Mouse (Mus musculus) layer of hippocampus, adult 9-11 months (tissue): ENCODE data around the gene Rbm42.

Source experiments
- DNase-seq: peaks from one replicate; pipeline ENCODE4 v3.0.0; 2022

Rbm42 gene

GRCm38 (mm10) chr7:30649591-30650540 lies at the start of gene Rbm42:
TSS of gene Rbm42 (minus strand) at chr7:30650317.
- peak; percentile 99 for DNase-seq

GRCm38 (mm10) chr7:30698589-30698988 lies 48.5 kb upstream of the Rbm42 start, which contains the start of gene 2200002J24Rik:
TSS of gene 2200002J24Rik (plus strand) at chr7:30698926.
- DNase-seq = no peak

- DNase-seq = no peak
Measured at GRCm38 (mm10) chr7:30698101-30698500, 48.0 kb upstream of the Rbm42 start.

GRCm38 (mm10) chr7:30688325-30688724 lies 38.2 kb upstream of the Rbm42 start:
- DNase-seq = no peak

GRCm38 (mm10) chr7:30683425-30683824 lies 33.3 kb upstream of the Rbm42 start:
- no peak for DNase-seq

- no peak for DNase-seq
Measured at GRCm38 (mm10) chr7:30681897-30682296, 31.8 kb upstream of the Rbm42 start.

GRCm38 (mm10) chr7:30678263-30678975 lies 28.3 kb upstream of the Rbm42 start:
- no peak for DNase-seq

GRCm38 (mm10) chr7:30671480-30671879 lies 21.4 kb upstream of the Rbm42 start, which contains the start of gene Pmis2:
TSS of gene Pmis2 (minus strand) at chr7:30671605.
- DNase-seq = no peak

- DNase-seq = no peak
Measured at GRCm38 (mm10) chr7:30669229-30669628, 19.1 kb upstream of the Rbm42 start.

- DNase-seq = no peak
Measured at GRCm38 (mm10) chr7:30665321-30665720, 15.2 kb upstream of the Rbm42 start.

- DNase-seq = peak; percentile 92
Measured at GRCm38 (mm10) chr7:30664529-30665200, 14.5 kb upstream of the Rbm42 start, which contains the start of gene Haus5. TSS of gene Haus5 (minus strand) at chr7:30664994.

- no peak for DNase-seq
Measured at GRCm38 (mm10) chr7:30639083-30639482, 11.0 kb downstream of the Rbm42 start.

GRCm38 (mm10) chr7:30636395-30636794 lies 13.7 kb downstream of the Rbm42 start:
- DNase-seq = no peak

- DNase-seq = no peak
Measured at GRCm38 (mm10) chr7:30635752-30636151, 14.4 kb downstream of the Rbm42 start, which contains the start of gene Etv2. TSS of gene Etv2 (minus strand) at chr7:30635852.

GRCm38 (mm10) chr7:30634621-30635020 lies 15.5 kb downstream of the Rbm42 start:
- no peak for DNase-seq

GRCm38 (mm10) chr7:30633762-30634412 lies 16.2 kb downstream of the Rbm42 start:
- no peak for DNase-seq

GRCm38 (mm10) chr7:30629013-30629412 lies 21.1 kb downstream of the Rbm42 start:
- DNase-seq = no peak

GRCm38 (mm10) chr7:30626647-30627046 lies 23.5 kb downstream of the Rbm42 start:
- DNase-seq = no peak

- peak; percentile 89 for DNase-seq
Measured at GRCm38 (mm10) chr7:30625530-30626384, 24.4 kb downstream of the Rbm42 start, which contains the start of gene Cox6b1. TSS of gene Cox6b1 (minus strand) at chr7:30626151.

GRCm38 (mm10) chr7:30619202-30619601 lies 30.9 kb downstream of the Rbm42 start:
- no peak for DNase-seq

GRCm38 (mm10) chr7:30618658-30619057 lies 31.5 kb downstream of the Rbm42 start:
- no peak for DNase-seq
